Mouse (Mus musculus) erythroblast, embryonic 14.5 days (primary cell): ENCODE data around the gene Arid3a.

Experiments used
- GATA1 ChIP-seq: IDR thresholded peaks from 2 replicates; pipeline ENCODE4 v1.6.1; 2012; ENCODE audit warnings: low read length, inconsistent platforms, mixed read lengths
- TAL1 ChIP-seq: IDR thresholded peaks from 3 replicates; pipeline ENCODE4 v1.6.1; 2012; ENCODE audit warnings: low read length, inconsistent platforms, mixed read lengths

DNA sequence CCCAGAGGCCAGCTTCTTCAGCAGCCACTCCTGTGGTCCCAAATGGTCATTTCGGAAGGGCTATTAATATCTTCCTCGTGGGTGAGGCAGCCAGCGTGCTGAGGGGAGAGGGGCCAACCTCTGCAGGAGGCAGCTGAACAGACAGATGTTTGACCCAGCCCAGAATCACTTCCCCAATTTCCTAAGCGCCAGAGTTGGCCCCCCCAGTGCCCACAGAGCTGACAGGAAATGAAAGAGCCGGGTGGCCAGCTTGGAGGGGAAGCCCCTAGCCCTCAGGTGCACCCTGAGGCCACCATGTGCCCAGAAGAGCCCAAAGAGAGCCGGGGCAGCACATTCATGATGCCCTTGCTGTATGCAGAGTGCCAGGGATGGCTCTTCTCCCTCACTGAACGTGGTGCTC is 13.9 kb downstream of the Arid3a start:
- TF ChIP-seq TAL1 (no peak), GATA1 (no peak)
